Comparison of ENCODE assay signal across 7 mouse cellular contexts in the genomic region with DNA sequence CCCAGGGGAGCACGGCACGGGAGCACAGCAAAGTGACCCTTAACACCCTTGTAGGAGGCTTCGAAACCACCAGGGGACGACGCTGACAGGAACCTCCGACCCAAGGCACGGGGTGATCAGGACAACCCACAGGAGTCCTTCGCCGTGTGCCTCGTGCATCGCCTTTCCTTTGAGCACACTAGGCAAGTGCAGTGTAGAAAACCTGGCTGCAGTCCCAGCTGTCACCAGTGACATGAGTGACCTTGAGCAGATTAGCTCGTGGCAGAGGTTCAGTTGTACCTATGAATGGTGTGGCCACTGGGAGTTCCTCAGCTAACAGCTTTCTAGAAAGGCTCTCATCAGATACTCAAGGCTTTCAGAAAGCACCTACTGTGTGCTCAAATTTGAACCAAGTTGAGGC. TPM values are rescaled to one million over a fixed set of nuclear protein-coding genes. Genes with fewer than 3 reads are reported as not detected.
DNase-seq lines count a peak whose midpoint lies in the region; ATAC-seq and TF ChIP-seq lines count a peak whose summit lies in the region.

No protein-coding gene starts in this region.

- TF ChIP-seq CTCF in Patski (IDR thresholded peaks at IDR 0.05): no peak
- TF ChIP-seq CTCF in brain, embryonic 14.5 days (IDR thresholded peaks at IDR 0.05; ENCODE audit: borderline replicate concordance, extremely low read depth, insufficient read depth, insufficient read length): no peak
- TF ChIP-seq CTCF in liver, embryonic 14.5 days (IDR thresholded peaks at IDR 0.05; ENCODE audit: low read depth): peak; percentile 29; the same call in 1 of the 2 replicates

- CTCF ChIA-PET in Patski (lab: Charles Lee): interaction anchor here (3.3 kb wide), 1 partner anchor 24 kb away, joined by 13 read pairs; no protein-coding TSS in a partner anchor

- peak overlapping the region; percentile 44 for H3K4me2 ChIP-seq in liver, embryonic 14.5 days (ENCODE audit: low read depth)
- H3K4me2 ChIP-seq in forebrain, embryonic 12.5 days: no peak overlapping the region

- no peak overlapping the region; the same call in 1 of the 2 replicates for H3K27ac ChIP-seq in liver, embryonic 14.5 days
- no peak overlapping the region for H3K27ac ChIP-seq in forebrain, embryonic 12.5 days

- H3K4me3 ChIP-seq in liver, embryonic 14.5 days (ENCODE audit: insufficient read depth in 1 of 2, low read depth in 2 of 2, low read length in 2 of 2): no peak overlapping the region
- H3K4me3 ChIP-seq in forebrain, embryonic 12.5 days (replicated peaks): no peak overlapping the region

- no peaks in the 10 kb centered on the region for H3K27me3 ChIP-seq in Patski
- H3K27me3 ChIP-seq in liver, embryonic 14.5 days (ENCODE audit: control insufficient read depth, insufficient read depth, low read length): no peaks in the 10 kb centered on the region
- H3K27me3 ChIP-seq in forebrain, embryonic 12.5 days: no peaks in the 10 kb centered on the region

- TF ChIP-seq EP300 in liver, embryonic 14.5 days (IDR thresholded peaks at IDR 0.05; ENCODE audit: low read depth): no peak

- DNase-seq in Patski (ENCODE audit: low read depth, low spot score): no peak
- DNase-seq in brain, embryonic 14.5 days (ENCODE audit: low read depth): peak; percentile 45
- peak; percentile 86 for DNase-seq in kidney, adult 11 months
- DNase-seq in liver, embryonic 14.5 days (ENCODE audit: low read depth in 3 of 3, low spot score in 3 of 3): no peak
- DNase-seq in cerebellum, adult 8-10 months: no peak
- DNase-seq in frontal cortex, postnatal 36 days (ENCODE audit: low spot score in 2 of 2): no peak

- no peak for TF ChIP-seq POLR2A in brain, embryonic 14.5 days (IDR thresholded peaks at IDR 0.05; ENCODE audit: borderline replicate concordance, extremely low read depth, insufficient read depth, insufficient read length, poor library complexity, severe bottlenecking)

- peak; percentile 10 for ATAC-seq in Patski
- peak; percentile 38; the same call in 1 of the 2 replicates for ATAC-seq in liver, embryonic 14.5 days (ENCODE audit: insufficient read depth)
- ATAC-seq in forebrain, embryonic 12.5 days (ENCODE audit: low FRiP score): no peak

- POLR2A ChIA-PET in Patski (lab: Charles Lee): no interaction called here

- H3K4me1 ChIP-seq in liver, embryonic 14.5 days (replicated peaks; ENCODE audit: control insufficient read depth in 2 of 2, insufficient read depth in 2 of 2, low read length in 1 of 2): peaks cover 13 to 40% of the 10 kb centered on the region in 2 experiments
- peaks cover 62% of the 10 kb centered on the region for H3K4me1 ChIP-seq in forebrain, embryonic 12.5 days

- no peaks in the 10 kb centered on the region for H3K36me3 ChIP-seq in liver, embryonic 14.5 days (replicated peaks; ENCODE audit: control insufficient read depth, insufficient read depth, low read depth)
- no peaks in the 10 kb centered on the region for H3K36me3 ChIP-seq in forebrain, embryonic 12.5 days (replicated peaks)

- no peak overlapping the region for H3K9ac ChIP-seq in liver, embryonic 14.5 days (replicated peaks)
- H3K9ac ChIP-seq in forebrain, embryonic 12.5 days: no peak overlapping the region

- 68% methylated on average over 12 of the region's 12 CpGs for whole genome bisulfite sequencing in liver, embryonic 14.5 days (ENCODE audit: insufficient replicate concordance)
- 75% methylated on average over 12 of the region's 12 CpGs for WGBS in forebrain, embryonic 12.5 days

- in situ Hi-C loops in Patski (cut with MboI; ENCODE audit: low pct_unique_long_range_greater_than_20kb): no loop called here

- H3K9me3 ChIP-seq in liver, embryonic 14.5 days (ENCODE audit: control insufficient read depth, low read length): no peaks in the 10 kb centered on the region
- H3K9me3 ChIP-seq in forebrain, embryonic 12.5 days: no peaks in the 10 kb centered on the region

RNA-seq across cellular contexts. Expression of a gene that starts 22.0 kb away (rescaled TPM):
- polyA plus RNA-seq in Patski (2021): 31.0 TPM
- polyA plus RNA-seq in brain, embryonic 14.5 days (2012; rRNA removed): 11.2 and 13.5 TPM in 2 replicates
- 2.0 and 2.1 TPM in 2 replicates for polyA plus RNA-seq in liver, embryonic 14.5 days (2012; rRNA removed)
- polyA plus RNA-seq in liver, embryonic 14.5 days (2014; fragmentation: Nextera tagmentation; extraction: Ambion mirVana): 1.3 and 1.5 TPM in 2 replicates
- 18.6 and 20.8 TPM in 2 replicates for polyA plus RNA-seq in forebrain, embryonic 12.5 days (2016; fragmentation: Nextera tagmentation; extraction: Ambion mirVana)

RNA-seq across cellular contexts. Expression of a gene that starts 47.8 kb away (rescaled TPM):
- polyA plus RNA-seq in Patski (2021): 323 TPM
- 805 and 895 TPM in 2 replicates for polyA plus RNA-seq in brain, embryonic 14.5 days (2012; rRNA removed)
- polyA plus RNA-seq in liver, embryonic 14.5 days (2012; rRNA removed): 336 and 671 TPM in 2 replicates
- 554 and 561 TPM in 2 replicates for polyA plus RNA-seq in liver, embryonic 14.5 days (2014; fragmentation: Nextera tagmentation; extraction: Ambion mirVana)
- polyA plus RNA-seq in forebrain, embryonic 12.5 days (2016; fragmentation: Nextera tagmentation; extraction: Ambion mirVana): 607 and 697 TPM in 2 replicates

Comparison
In these comparisons a context has a peak if more than half of its experiments do, and no peak if none do; other contexts are left out.
1. DNase-seq: peak in brain, embryonic 14.5 days (single experiment) and kidney, adult 11 months (single experiment); none in Patski (single experiment), liver, embryonic 14.5 days (0 of 3), cerebellum, adult 8-10 months (single experiment) and frontal cortex, postnatal 36 days (0 of 2).